Mouse (Mus musculus) c-Kit-positive CD71-negative TER-119-negative erythroid progenitor cells, embryonic 14.5 days (primary cell): ENCODE measurements at regions not wholly inside any gene's neighbourhood (a gene's known extent, or its start where the extent isn't known, plus 50 kb on each side); places are given as distances from the start of the nearest gene placed in this dataset.
A peak's percentile ranks its signal among the peaks of the same experiment; 100 is the strongest.

ENCODE experiments used
- DNase-seq: peaks from one replicate; pipeline ENCODE4 v3.0.0-alpha.2; 2013; ENCODE audit warnings: low read depth

DNA sequence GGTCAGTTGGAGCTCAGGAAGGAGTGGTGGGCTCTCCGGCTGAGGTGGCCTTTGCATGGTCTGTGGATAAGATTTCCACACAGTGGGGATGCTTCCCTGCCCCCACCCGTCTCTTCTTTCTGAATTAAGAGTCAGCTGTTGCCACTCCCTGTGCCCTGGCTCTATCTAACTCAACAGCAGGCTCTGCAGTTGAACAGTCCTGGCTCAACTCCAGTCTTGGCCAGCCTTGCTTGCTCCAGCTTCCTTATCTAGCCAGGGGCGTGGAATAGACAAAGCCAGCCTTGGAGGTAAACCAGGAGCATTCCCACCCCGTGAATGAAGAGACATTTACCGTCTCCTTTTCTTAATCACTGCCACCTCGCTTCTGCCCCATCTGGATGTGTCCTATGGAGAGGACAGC, 89.7 kb downstream of the Mn1 start:
- DNase-seq, result no peak

DNA sequence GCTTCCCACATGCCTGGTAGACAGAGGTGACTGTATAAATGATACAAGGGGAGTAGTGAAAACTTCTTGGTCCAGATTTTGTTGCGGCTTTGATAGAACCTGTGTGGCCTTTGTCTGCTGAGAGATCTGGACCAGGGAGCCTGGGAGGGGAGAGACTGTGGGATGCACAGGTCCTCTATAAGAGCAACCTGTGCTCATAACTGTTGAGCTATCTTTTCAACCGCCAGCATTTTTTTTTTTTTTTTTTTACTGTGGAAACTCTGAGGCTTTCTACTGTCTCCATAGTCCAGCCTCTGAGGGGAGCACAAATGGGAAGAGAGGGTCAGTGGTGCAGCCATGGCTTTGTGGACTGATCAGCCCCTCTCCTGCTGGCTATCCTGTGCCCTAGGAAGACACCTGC, 90.2 kb downstream of the Mn1 start:
- DNase-seq, result no peak

DNA sequence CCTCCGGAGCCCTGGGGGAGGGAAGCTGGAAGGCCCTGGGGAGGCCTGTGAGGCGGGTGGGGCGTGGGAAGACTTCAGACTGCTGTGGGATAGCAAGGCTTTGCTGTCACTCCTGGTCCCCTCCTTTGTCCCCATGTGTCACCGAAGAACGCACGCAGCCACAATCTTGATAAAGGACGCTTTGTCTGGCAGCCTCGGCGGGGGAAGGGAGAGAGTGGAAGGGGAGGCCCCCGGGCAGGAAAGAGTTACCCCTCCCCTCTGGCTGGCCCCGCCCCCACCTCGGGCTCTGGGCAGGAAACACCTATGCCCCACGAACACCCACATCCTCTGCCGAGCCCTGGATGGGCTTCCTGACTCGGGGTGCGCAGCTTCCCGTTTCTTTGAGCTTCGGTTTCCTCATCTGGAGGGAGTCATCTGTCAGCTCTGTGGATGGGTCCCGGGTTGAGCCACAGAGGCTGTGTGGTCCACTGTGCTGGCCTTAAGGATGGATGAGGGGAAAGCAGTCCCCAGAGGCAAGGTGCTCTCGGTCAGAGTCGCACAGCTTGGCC, 91.9 kb downstream of the Mn1 start:
- DNase-seq, result peak; percentile 76

GRCm38 (mm10) chr5:111509575-111510057, 92.5 kb downstream of the Mn1 start:
- DNase-seq, result no peak

- DNase-seq, result no peak
Observed at GRCm38 (mm10) chr5:111510183-111510878, 93.2 kb downstream of the Mn1 start.

DNA sequence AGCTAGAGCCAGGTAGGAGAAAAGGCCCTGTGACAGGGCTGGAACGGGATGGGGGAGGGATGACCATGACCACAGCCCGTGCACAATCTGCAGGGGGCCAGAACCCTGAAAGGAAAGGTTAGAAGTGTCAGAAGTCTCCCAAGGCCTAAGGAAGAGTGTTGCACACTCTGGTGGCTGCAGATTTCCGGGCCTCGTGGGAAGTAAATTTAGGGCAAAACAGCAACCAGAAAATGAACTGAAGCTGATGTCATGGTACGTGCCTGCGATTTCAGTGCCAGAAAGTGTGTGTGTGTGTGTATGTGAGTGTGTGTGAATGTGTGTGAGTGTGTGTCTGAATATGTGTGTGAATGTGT, 93.7 kb downstream of the Mn1 start:
- no peak for DNase-seq

- no peak for DNase-seq
Observed at GRCm38 (mm10) chr5:111511982-111512381, 94.8 kb downstream of the Mn1 start.

DNA sequence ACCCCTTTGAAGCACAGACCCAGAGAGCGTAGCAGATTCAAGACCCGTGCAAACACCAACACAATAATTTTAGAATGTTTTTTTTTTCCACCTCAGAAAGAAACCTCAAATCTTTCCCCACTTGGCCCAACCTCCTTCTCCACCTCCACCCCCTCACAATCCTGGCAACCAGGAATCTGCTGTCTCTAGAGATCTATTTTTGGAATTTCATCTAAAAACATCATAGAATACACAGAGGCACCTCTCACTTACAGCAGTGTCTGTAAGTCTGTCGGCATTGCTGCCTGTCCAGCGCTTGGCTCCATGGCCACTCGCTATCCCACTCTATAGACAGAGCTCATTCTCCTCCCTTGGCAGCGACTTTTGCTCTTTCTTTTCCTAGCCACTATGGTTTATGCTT, 96.8 kb downstream of the Mn1 start:
- DNase-seq, result no peak

GRCm38 (mm10) chr5:111519059-111519458, 101.9 kb downstream of the Mn1 start:
- DNase-seq, result no peak

DNA sequence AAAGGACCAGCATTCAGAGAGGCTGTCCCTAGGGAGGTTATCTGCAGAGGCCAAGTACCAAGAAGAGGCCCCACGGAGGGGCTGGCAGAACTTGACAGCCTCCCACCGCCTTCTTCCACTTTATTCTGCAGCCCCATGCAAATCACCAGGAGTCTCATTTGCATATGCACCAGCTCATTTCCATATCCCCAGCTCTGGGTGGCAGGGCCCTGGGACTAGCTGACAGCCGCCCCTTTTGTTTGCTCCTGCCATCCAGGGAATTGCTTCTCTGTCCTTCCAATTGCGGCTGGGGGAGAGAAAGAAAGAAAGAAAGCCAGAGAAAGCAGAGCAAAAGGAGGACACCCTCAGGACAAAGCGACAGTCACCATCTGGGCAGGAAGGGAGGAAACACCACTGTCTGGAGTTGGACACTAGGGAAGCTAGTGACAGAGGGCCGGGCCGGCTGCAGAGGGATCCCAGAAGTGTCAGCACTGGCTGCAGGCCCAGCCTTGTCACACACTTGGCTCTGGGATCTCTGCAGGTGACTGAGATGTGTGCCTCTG, 102.4 kb downstream of the Mn1 start:
- DNase-seq, result no peak

- DNase-seq, result no peak
Observed at GRCm38 (mm10) chr5:111521866-111522265, 104.7 kb downstream of the Mn1 start.

- DNase-seq, result no peak
Observed at GRCm38 (mm10) chr5:111522586-111522985, 105.4 kb downstream of the Mn1 start.

- DNase-seq, result no peak
Observed at GRCm38 (mm10) chr5:111527741-111528140, 110.6 kb downstream of the Mn1 start.

GRCm38 (mm10) chr5:111529096-111529495, 111.9 kb downstream of the Mn1 start:
- DNase-seq, result no peak

- no peak for DNase-seq
Observed at GRCm38 (mm10) chr5:111530628-111531524, 113.7 kb downstream of the Mn1 start.

GRCm38 (mm10) chr5:111532446-111533035, 115.4 kb downstream of the Mn1 start:
- no peak for DNase-seq

- peak; percentile 39 for DNase-seq
Observed at GRCm38 (mm10) chr5:111535978-111536377, 118.8 kb downstream of the Mn1 start.

DNA sequence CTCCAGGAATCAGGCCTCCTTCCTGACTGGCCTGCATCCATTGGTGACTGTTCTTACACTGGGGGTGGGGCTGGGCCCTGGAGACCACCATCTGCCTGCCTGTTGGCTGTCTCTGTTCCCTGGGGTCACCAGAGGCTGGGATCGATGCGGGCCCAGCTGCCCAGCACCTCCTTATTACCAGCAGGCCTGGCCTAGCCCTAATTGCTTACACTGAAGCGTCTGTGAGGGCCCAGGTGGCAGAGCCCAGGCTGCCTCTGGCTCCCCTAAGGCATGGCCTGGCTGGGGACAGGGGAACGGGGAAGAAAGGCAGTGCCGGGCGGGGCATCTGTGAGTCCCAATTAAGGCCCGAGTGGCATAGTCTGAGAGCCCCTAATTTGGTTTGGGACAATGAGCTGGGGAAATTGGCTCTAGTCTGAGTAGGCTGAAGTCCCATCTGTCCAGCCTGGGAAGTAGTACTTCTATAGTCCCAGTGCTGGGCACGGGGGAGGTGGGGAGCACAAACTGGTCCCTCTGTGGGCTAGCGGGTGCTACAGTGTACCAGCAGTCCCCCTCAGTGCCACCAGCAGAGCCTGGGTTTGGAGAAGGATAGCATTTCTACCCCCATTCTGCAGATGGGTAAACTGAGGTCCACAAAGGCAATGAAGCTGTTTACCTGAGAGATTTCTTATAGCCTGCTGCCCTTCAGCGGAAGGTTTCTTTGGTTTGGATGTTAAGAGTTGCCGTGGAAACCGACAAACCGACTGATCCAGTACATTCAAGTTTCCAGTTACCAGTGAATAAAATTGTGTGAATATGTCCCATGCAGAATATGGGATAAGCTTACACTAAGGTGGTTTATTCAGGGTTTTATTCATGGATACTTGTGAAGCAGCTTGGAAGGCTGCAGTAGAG, 121.6 kb downstream of the Mn1 start:
- no peak for DNase-seq

GRCm38 (mm10) chr5:111540486-111540885, 123.3 kb downstream of the Mn1 start:
- no peak for DNase-seq

DNA sequence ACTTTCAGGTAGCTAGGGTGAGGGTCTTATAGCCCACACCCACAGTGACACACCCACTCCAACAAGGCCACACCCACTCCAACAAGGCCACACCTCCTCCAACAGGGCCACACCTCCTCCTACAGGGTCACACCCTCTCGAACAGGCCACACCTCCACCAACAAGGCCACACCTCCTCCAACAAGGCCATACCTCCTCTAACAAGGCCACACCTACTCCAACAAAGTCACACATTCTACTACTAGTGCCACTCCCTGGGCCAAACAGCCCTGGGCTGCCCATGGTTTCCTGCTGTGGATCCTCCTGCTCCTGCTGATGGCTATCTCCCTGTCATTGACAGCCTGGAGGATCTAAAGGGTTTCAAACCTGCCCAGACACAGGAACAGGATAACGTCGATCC, 124.9 kb downstream of the Mn1 start:
- DNase-seq, result no peak
